Comparison of ENCODE assay signal across 9 mouse cellular contexts in the genomic region with DNA sequence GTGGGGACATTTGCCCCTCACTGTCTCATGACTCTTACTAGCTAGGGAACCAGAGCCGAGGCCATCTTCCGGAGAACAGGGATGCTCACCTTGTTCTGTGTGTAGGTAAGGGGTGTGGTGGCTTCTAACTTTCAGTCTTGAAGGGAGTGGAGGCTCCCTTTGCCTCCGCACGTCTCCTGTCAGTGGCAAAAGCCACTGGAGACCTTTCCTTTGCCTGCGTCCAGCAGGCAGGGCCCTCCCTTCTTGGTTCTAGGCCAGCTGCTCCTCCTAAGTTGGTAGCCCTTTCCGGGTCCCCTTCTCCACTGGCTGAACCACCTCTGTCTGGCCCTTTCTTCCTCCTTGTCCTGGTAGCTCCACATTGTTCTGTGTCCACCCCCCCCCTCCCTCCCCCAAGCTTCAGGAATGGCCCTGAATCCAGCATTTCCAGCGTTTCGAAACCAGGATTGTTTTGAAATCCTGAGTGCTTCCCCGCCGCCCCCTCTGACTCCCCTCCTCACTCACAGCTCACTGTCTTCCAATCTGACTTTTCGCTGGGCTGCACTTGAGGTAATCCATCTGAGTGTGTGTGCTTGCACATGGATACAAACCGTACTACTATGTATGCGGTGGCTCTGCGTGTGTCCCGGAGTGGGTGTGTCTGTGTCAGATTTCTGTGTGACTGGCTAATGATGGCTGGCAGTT. TPM values are rescaled to one million over a fixed set of nuclear protein-coding genes. Genes with fewer than 3 reads are reported as not detected.
DNase-seq lines count a peak whose midpoint lies in the region; ATAC-seq and TF ChIP-seq lines count a peak whose summit lies in the region.
"Had no signal": no experiment of that assay in that cellular context is flagged by ENCODE, and none has a peak within 500 bp of the region (broad histone marks: within the 10 kb centered on the region; RNA-seq: fewer than 3 reads in every experiment).

No protein-coding gene starts in this region.

- H3K36me3 ChIP-seq in hindbrain, embryonic 10.5 days: no peaks in the 10 kb centered on the region
- H3K36me3 ChIP-seq in limb, embryonic 12.5 days: peaks cover 5% of the 10 kb centered on the region; the same call in 1 of the 2 replicates
- H3K36me3 ChIP-seq in midbrain, embryonic 15.5 days (replicated peaks): no peaks in the 10 kb centered on the region

- WGBS in hindbrain, embryonic 10.5 days: 22% methylated on average over 15 of the region's 15 CpGs
- 17% methylated on average over 15 of the region's 15 CpGs for WGBS in limb, embryonic 12.5 days
- WGBS in midbrain, embryonic 15.5 days: 17% methylated on average over 15 of the region's 15 CpGs

- H3K27ac ChIP-seq in embryonic fibroblast, embryonic 13.5 days (ENCODE audit: insufficient read depth, low read length): peak overlapping the region; percentile 96
- peak overlapping the region; percentile 87 for H3K27ac ChIP-seq in hindbrain, embryonic 10.5 days
- peak overlapping the region; percentile 73 for H3K27ac ChIP-seq in limb, embryonic 12.5 days
- peak overlapping the region; percentile 76; the same call in 1 of the 2 replicates for H3K27ac ChIP-seq in midbrain, embryonic 15.5 days

- no peak for TF ChIP-seq CTCF in embryonic fibroblast, embryonic 13.5 days (IDR thresholded peaks at IDR 0.05; ENCODE audit: borderline replicate concordance, insufficient read depth, low read length)

- DNase-seq in right cerebral cortex, postnatal 4 days: peak; percentile 8
- DNase-seq in right cerebral cortex, postnatal 14 days: no peak
- no peak for DNase-seq in hindbrain, embryonic 10.5 days (ENCODE audit: low spot score)
- no peak for DNase-seq in left cerebral cortex, adult 9 months (ENCODE audit: low spot score in 2 of 2)

- H3K9ac ChIP-seq in limb, embryonic 12.5 days (replicated peaks): peak overlapping the region; percentile 57
- peak overlapping the region; percentile 97 for H3K9ac ChIP-seq in midbrain, embryonic 15.5 days

- peak overlapping the region; percentile 97 for H3K4me2 ChIP-seq in limb, embryonic 12.5 days
- H3K4me2 ChIP-seq in midbrain, embryonic 15.5 days: peak overlapping the region; percentile 93

- peaks cover 1% of the 10 kb centered on the region; the same call in 1 of the 2 replicates for H3K27me3 ChIP-seq in hindbrain, embryonic 10.5 days (ENCODE audit: insufficient read depth, poor library complexity, severe bottlenecking)
- no peaks in the 10 kb centered on the region for H3K27me3 ChIP-seq in limb, embryonic 12.5 days
- H3K27me3 ChIP-seq in midbrain, embryonic 15.5 days (replicated peaks): no peaks in the 10 kb centered on the region

- no peak for ATAC-seq in limb, embryonic 12.5 days (ENCODE audit: insufficient number of reproducible peaks, insufficient read depth, low FRiP score, low TSS enrichment, low read depth)
- ATAC-seq in midbrain, embryonic 15.5 days (replicated peaks): no peak
- ATAC-seq in megakaryocyte-erythroid progenitor cell, adult 5-6 weeks (replicated peaks; ENCODE audit: low FRiP score, low TSS enrichment, poor library complexity, severe bottlenecking): no peak

- no peaks in the 10 kb centered on the region for H3K9me3 ChIP-seq in hindbrain, embryonic 10.5 days
- H3K9me3 ChIP-seq in limb, embryonic 12.5 days: no peaks in the 10 kb centered on the region
- no peaks in the 10 kb centered on the region for H3K9me3 ChIP-seq in midbrain, embryonic 15.5 days

- peak overlapping the region; percentile 39 for H3K4me3 ChIP-seq in embryonic fibroblast, embryonic 13.5 days (ENCODE audit: insufficient read depth, low read length)
- H3K4me3 ChIP-seq in hindbrain, embryonic 10.5 days: peak overlapping the region; percentile 96
- peak overlapping the region; percentile 98 for H3K4me3 ChIP-seq in limb, embryonic 12.5 days (replicated peaks)
- peak overlapping the region; percentile 84 for H3K4me3 ChIP-seq in midbrain, embryonic 15.5 days

- peaks cover 15% of the 10 kb centered on the region for H3K4me1 ChIP-seq in embryonic fibroblast, embryonic 13.5 days (ENCODE audit: control insufficient read depth, insufficient read depth, low read length)
- H3K4me1 ChIP-seq in hindbrain, embryonic 10.5 days (replicated peaks): peaks cover 94% of the 10 kb centered on the region
- H3K4me1 ChIP-seq in limb, embryonic 12.5 days (replicated peaks): peaks cover 87% of the 10 kb centered on the region
- H3K4me1 ChIP-seq in midbrain, embryonic 15.5 days: peaks cover 80% of the 10 kb centered on the region

- TF ChIP-seq POLR2A in embryonic fibroblast, embryonic 13.5 days (IDR thresholded peaks at IDR 0.05; ENCODE audit: low read depth, low read length): 0 out of 2 replicates have a peak, but pooled peaks have one; percentile 46

RNA-seq across cellular contexts. Expression of gene Bcl9l, which starts 4.3 kb away (rescaled TPM):
- 56.0 and 61.6 TPM in 2 replicates for polyA plus RNA-seq in embryonic fibroblast, embryonic 13.5 days (2011; ENCODE audit: insufficient read length, low read depth, missing spikeins)
- 4.6 and 7.3 TPM in 2 replicates for polyA plus RNA-seq in hindbrain, embryonic 10.5 days (2016; fragmentation: Nextera tagmentation; extraction: Ambion mirVana)
- polyA plus RNA-seq in limb, embryonic 12.5 days (2016; fragmentation: Nextera tagmentation; extraction: Ambion mirVana): 14.3 and 17.3 TPM in 2 replicates
- polyA plus RNA-seq in midbrain, embryonic 15.5 days (2015; fragmentation: Nextera tagmentation; extraction: Ambion mirVana): 12.5 and 13.0 TPM in 2 replicates
- 4.8 and 5.5 TPM in 2 replicates for total RNA-seq in megakaryocyte-erythroid progenitor cell, adult 5-6 weeks (2014; fragmentation: Nextera tagmentation)
- 0.52 and 3.7 TPM in 2 replicates for total RNA-seq in megakaryocyte-erythroid progenitor cell, adult 5-6 weeks (2017)

RNA-seq across cellular contexts. Expression of gene Upk2, which starts 32.1 kb away (rescaled TPM):
- not detected in 2 replicates for polyA plus RNA-seq in embryonic fibroblast, embryonic 13.5 days (2011; ENCODE audit: insufficient read length, low read depth, missing spikeins)
- 0.14 TPM in 1 of 2 replicates, not detected in the other for polyA plus RNA-seq in hindbrain, embryonic 10.5 days (2016; fragmentation: Nextera tagmentation; extraction: Ambion mirVana)
- 0.31 and 0.65 TPM in 2 replicates for polyA plus RNA-seq in limb, embryonic 12.5 days (2016; fragmentation: Nextera tagmentation; extraction: Ambion mirVana)
- not detected in 2 replicates for polyA plus RNA-seq in midbrain, embryonic 15.5 days (2015; fragmentation: Nextera tagmentation; extraction: Ambion mirVana)
- total RNA-seq in megakaryocyte-erythroid progenitor cell, adult 5-6 weeks (2014; fragmentation: Nextera tagmentation): not detected in 2 replicates
- not detected in 2 replicates for total RNA-seq in megakaryocyte-erythroid progenitor cell, adult 5-6 weeks (2017)
- total RNA-seq: hematopoietic stem cell, adult 5-6 weeks had no signal

RNA-seq across cellular contexts. Expression of gene Foxr1, which starts 45.9 kb away (rescaled TPM):
- polyA plus RNA-seq in embryonic fibroblast, embryonic 13.5 days (2011; ENCODE audit: insufficient read length, low read depth, missing spikeins): not detected in 2 replicates
- not detected in 2 replicates for polyA plus RNA-seq in hindbrain, embryonic 10.5 days (2016; fragmentation: Nextera tagmentation; extraction: Ambion mirVana)
- polyA plus RNA-seq in limb, embryonic 12.5 days (2016; fragmentation: Nextera tagmentation; extraction: Ambion mirVana): 0.18 TPM in 1 of 2 replicates, not detected in the other
- polyA plus RNA-seq in midbrain, embryonic 15.5 days (2015; fragmentation: Nextera tagmentation; extraction: Ambion mirVana): not detected in 2 replicates
- not detected in 2 replicates for total RNA-seq in megakaryocyte-erythroid progenitor cell, adult 5-6 weeks (2014; fragmentation: Nextera tagmentation)
- not detected in 2 replicates for total RNA-seq in megakaryocyte-erythroid progenitor cell, adult 5-6 weeks (2017)
- total RNA-seq: hematopoietic stem cell, adult 5-6 weeks had no signal

Comparison
In these comparisons a context has a peak if more than half of its experiments do, and no peak if none do; other contexts are left out.
1. H3K4me3 ChIP-seq: peak in every context shown above with its lines; median percentile 98 in limb, embryonic 12.5 days; 96 in hindbrain, embryonic 10.5 days; 84 in midbrain, embryonic 15.5 days; 39 in embryonic fibroblast, embryonic 13.5 days.